Mouse (Mus musculus): ENCODE measurements around the gene Map4. TPM values are rescaled to one million over a fixed set of nuclear protein-coding genes. Genes with fewer than 3 reads are reported as not detected.

Map4 gene
- polyA plus RNA-seq, 1 experiment from 2014 or later: 66.5 TPM

DNA sequence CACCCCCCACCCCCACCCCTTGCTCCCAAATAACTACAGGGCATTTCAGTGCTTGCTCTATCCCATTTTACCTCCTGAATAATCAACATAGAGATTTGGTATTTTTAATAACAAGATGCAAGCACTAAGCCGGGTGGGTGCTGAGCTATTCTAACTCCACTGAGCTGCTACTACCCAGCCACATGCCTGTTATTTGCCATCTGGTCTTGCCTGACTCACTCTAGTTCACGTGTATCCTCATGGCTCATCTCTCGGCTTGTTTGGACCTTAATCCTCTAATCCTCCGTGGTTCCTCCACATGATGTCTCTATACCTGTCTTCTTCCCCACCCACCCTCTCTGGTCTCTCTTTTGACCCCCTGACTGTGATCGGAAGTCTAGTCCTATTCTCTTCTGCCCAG lies 89.1 kb downstream of the Map4 start:
- Histone ChIP-seq H3K36me3 (no peaks in the 10 kb centered on the region), H3K4me1 (no peaks in the 10 kb centered on the region), H3K4me2 (replicated peaks) (no peak overlapping the region), H3K9me3 (no peaks in the 10 kb centered on the region), H3K4me3 (no peak overlapping the region), H3K9ac (no peak overlapping the region), H3K27me3 (no peaks in the 10 kb centered on the region), H3K27ac (no peak overlapping the region)
- 75% methylated on average over 5 of the region's 5 CpGs for WGBS
- no peak for ATAC-seq (ENCODE audit: insufficient number of reproducible peaks, insufficient read depth, low FRiP score, low TSS enrichment)

DNA sequence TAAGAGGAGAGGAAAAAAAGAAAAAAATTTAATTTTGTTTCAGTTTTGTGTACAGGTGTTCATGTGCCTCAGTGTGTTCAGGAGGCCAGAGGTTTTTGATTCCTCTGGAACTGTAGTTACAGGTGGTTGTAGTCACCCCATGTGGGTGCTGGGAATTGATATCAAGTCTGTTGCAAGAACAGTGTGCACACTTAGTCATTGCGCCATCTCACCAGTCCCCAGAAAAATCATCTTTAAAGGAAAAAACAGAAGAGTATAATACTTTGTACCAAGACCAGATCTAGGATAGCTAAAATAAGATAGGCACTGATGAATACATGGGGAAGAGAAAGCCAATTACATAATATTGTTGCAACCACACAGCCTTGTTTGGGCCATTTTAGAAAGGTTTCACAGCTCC lies 90.2 kb downstream of the Map4 start:
- 95% methylated on average over 1 of the region's 1 CpGs for WGBS
- H3K9me3 ChIP-seq: no peaks in the 10 kb centered on the region
- H3K36me3 ChIP-seq: 0 out of 2 replicates have a peak, but pooled peaks cover 4% of the 10 kb centered on the region
- H3K27ac ChIP-seq: no peak overlapping the region
- no peak overlapping the region for H3K4me3 ChIP-seq
- no peaks in the 10 kb centered on the region for H3K27me3 ChIP-seq
- H3K9ac ChIP-seq: no peak overlapping the region
- H3K4me1 ChIP-seq: no peaks in the 10 kb centered on the region
- ATAC-seq (ENCODE audit: insufficient number of reproducible peaks, insufficient read depth, low FRiP score, low TSS enrichment): no peak
- H3K4me2 ChIP-seq (replicated peaks): no peak overlapping the region

DNA sequence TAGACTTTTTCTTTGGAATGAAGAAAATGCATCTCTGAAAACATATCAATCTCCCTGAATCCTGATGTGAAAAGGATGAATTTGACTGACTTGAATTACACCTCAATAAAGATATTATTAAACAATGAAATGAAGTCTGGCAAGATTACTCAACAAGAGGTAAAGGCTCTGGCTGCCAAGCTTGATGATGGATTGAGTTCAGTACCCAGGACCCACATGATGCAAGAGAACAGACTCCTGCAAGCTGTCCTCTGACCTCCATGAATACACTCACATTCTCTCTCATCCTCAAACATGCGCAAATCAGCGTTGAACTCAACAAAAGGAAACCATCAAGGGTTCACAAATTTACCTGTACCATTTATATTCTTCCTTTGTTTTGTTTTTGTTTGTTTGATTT lies 90.9 kb downstream of the Map4 start:
- Histone ChIP-seq H3K4me3 (no peak overlapping the region), H3K27ac (no peak overlapping the region), H3K4me2 (replicated peaks) (no peak overlapping the region), H3K27me3 (no peaks in the 10 kb centered on the region), H3K9me3 (no peaks in the 10 kb centered on the region), H3K36me3 (0 out of 2 replicates have a peak, but pooled peaks cover 4% of the 10 kb centered on the region), H3K9ac (no peak overlapping the region), H3K4me1 (no peaks in the 10 kb centered on the region)
- ATAC-seq (ENCODE audit: insufficient number of reproducible peaks, insufficient read depth, low FRiP score, low TSS enrichment): no peak
- 91% methylated on average over 2 of the region's 2 CpGs for WGBS

DNA sequence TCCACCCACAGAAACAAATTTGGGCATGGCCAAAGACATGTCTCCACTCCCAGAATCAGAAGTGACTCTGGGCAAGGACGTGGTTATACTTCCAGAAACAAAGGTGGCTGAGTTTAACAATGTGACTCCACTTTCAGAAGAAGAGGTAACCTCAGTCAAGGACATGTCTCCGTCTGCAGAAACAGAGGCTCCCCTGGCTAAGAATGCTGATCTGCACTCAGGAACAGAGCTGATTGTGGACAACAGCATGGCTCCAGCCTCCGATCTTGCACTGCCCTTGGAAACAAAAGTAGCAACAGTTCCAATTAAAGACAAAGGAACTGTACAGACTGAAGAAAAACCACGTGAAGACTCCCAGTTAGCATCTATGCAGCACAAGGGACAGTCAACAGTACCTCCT lies 103.8 kb downstream of the Map4 start:
- H3K9ac ChIP-seq: no peak overlapping the region
- H3K4me1 ChIP-seq: no peaks in the 10 kb centered on the region
- ATAC-seq (ENCODE audit: insufficient number of reproducible peaks, insufficient read depth, low FRiP score, low TSS enrichment): no peak
- no peak overlapping the region for H3K4me2 ChIP-seq (replicated peaks)
- H3K27ac ChIP-seq: no peak overlapping the region
- no peak overlapping the region for H3K4me3 ChIP-seq
- WGBS: 86% methylated on average over 4 of the region's 4 CpGs
- H3K9me3 ChIP-seq: no peaks in the 10 kb centered on the region
- no peaks in the 10 kb centered on the region for H3K27me3 ChIP-seq
- peaks cover 42% of the 10 kb centered on the region for H3K36me3 ChIP-seq

DNA sequence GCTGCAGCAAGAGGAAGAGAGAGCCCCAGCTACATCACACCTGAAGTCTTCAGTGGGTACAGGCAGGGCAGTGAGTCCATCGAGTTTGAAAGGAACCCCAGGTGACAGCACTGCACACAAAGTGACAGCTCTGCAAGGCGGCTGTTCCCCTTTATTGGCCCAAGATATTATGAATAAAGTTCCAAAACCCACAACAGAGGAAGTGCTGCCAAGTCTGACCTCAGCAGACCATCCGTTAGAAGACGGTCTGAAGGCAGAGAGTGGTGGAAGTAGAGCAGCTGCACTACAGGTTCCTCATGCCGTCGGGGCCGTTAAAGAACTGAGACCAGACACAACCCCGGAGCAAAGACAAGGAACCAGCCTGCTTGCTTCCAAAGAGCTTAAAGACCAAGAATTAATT lies 106.6 kb downstream of the Map4 start:
- H3K9ac ChIP-seq: no peak overlapping the region
- no peak overlapping the region for H3K4me3 ChIP-seq
- no peaks in the 10 kb centered on the region for H3K9me3 ChIP-seq
- no peak overlapping the region for H3K27ac ChIP-seq
- no peaks in the 10 kb centered on the region for H3K27me3 ChIP-seq
- H3K4me2 ChIP-seq (replicated peaks): no peak overlapping the region
- no peaks in the 10 kb centered on the region for H3K4me1 ChIP-seq
- peaks cover 42% of the 10 kb centered on the region for H3K36me3 ChIP-seq
- no peak for ATAC-seq (ENCODE audit: insufficient number of reproducible peaks, insufficient read depth, low FRiP score, low TSS enrichment)
- 92% methylated on average over 8 of the region's 8 CpGs for WGBS

DNA sequence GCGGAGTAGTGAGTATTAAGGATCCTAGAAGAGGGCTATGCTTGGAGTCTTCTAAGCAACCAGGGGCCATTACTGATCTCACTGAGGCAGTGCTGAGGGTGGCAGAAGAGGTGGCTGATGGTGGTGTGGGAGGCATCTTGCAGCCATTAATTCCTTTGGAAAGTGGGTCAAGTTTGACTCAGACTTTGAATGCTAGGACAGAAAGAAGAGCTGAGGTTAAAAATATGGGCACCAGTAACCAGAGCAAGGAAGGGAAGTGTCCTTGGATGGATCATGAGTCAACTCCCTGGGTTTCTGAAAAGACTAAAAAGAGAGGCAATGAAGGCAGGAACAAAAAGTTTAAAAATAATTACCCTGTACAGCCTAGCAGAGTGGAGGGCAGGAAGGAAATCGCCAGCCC lies 107.2 kb downstream of the Map4 start:
- Histone ChIP-seq H3K4me1 (no peaks in the 10 kb centered on the region), H3K4me2 (replicated peaks) (no peak overlapping the region), H3K36me3 (peaks cover 42% of the 10 kb centered on the region), H3K27me3 (no peaks in the 10 kb centered on the region), H3K9me3 (no peaks in the 10 kb centered on the region), H3K9ac (no peak overlapping the region), H3K27ac (no peak overlapping the region), H3K4me3 (no peak overlapping the region)
- 90% methylated on average over 2 of the region's 2 CpGs for WGBS
- no peak for ATAC-seq (ENCODE audit: insufficient number of reproducible peaks, insufficient read depth, low FRiP score, low TSS enrichment)

DNA sequence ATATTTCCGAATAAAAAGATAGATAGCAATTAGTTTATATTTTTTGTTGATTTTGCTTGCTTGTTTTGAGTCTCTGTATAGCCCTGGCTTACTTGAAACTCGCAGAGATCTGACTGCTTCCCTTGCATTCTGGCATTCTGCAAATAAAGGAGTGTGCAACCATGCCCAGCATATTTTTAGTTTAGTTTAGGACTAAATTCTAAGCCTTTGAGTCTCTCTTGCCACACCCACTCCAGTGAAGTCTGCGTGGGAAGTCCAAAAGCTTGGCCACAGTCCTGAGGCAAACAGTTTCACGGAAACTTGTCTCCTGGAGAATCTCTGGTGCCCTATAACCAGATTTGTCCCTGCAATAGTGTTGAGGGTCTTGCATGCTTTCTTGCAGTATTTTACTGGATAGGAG lies 113.1 kb downstream of the Map4 start:
- WGBS: 92% methylated on average over 4 of the region's 4 CpGs
- Histone ChIP-seq H3K27ac (no peak overlapping the region), H3K4me2 (replicated peaks) (no peak overlapping the region)

DNA sequence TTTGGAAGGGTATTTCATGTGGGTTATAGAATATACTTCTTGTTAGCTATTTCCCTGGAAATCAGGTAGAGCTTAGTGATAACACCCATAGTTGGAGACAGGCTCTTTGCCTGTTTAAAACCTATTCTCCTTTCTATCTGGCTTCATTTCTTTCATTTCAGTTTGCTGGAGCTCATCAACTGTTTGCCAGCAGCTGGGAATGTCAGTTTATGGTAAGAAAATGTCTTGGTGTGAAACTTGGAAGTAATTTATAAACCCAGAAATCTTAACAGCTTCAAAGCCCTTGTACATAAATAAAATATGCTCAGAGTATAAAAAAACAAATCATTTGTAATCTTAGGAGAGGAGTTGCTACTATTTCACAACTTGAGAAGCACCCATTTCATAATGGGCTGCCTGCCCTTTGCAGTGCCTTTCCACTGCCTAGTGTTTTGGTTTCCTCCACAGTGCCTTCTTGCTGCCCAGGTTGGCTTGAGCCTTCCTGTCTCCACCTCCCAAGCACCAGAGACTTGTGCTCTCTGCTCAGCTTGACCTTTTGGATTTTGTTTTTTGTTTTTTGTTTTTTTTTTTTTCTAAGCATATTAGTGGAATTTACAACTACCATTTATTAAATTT lies 114.6 kb downstream of the Map4 start:
- Histone ChIP-seq H3K36me3 (no peaks in the 10 kb centered on the region), H3K27ac (no peak overlapping the region), H3K4me2 (replicated peaks) (no peak overlapping the region), H3K9me3 (no peaks in the 10 kb centered on the region), H3K4me3 (no peak overlapping the region), H3K9ac (no peak overlapping the region), H3K4me1 (no peaks in the 10 kb centered on the region), H3K27me3 (no peaks in the 10 kb centered on the region)
- no peak for ATAC-seq (ENCODE audit: insufficient number of reproducible peaks, insufficient read depth, low FRiP score, low TSS enrichment)

More for the DNA sequence above, 113.1 kb downstream of the Map4 start:
- no peak overlapping the region for H3K4me3 ChIP-seq
- H3K27me3 ChIP-seq: no peaks in the 10 kb centered on the region
- ATAC-seq (ENCODE audit: insufficient number of reproducible peaks, insufficient read depth, low FRiP score, low TSS enrichment): no peak
- no peaks in the 10 kb centered on the region for H3K4me1 ChIP-seq
- no peak overlapping the region for H3K9ac ChIP-seq
- no peaks in the 10 kb centered on the region for H3K9me3 ChIP-seq
- 0 out of 2 replicates have a peak, but pooled peaks cover 5% of the 10 kb centered on the region for H3K36me3 ChIP-seq

DNA sequence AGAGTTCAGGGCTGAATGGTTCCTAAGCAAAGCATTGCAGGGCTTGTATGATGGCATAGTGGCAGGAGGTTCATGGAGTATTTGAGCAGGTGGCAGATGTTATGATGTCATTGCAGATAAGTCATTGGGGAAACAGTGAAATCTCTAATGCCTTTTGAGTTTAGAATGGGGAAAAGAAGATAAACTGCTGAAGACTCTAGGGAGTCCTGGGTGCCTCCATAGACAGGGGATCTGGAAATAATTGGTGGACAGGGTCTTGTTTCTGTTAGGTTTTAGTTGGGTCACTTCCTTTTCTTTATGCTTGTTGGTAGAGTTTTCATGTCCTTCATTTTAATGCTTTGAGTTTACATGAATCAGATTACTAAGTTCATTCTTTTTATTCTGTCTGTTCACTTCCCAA lies 116.0 kb downstream of the Map4 start:
- no peak overlapping the region for H3K4me2 ChIP-seq (replicated peaks)
- peaks cover 6% of the 10 kb centered on the region; the same call in 1 of the 2 replicates for H3K4me1 ChIP-seq
- H3K36me3 ChIP-seq: no peaks in the 10 kb centered on the region
- H3K9ac ChIP-seq: no peak overlapping the region
- no peak overlapping the region for H3K4me3 ChIP-seq
- H3K27me3 ChIP-seq: no peaks in the 10 kb centered on the region
- ATAC-seq (ENCODE audit: insufficient number of reproducible peaks, insufficient read depth, low FRiP score, low TSS enrichment): no peak
- H3K9me3 ChIP-seq: no peaks in the 10 kb centered on the region
- H3K27ac ChIP-seq: no peak overlapping the region

DNA sequence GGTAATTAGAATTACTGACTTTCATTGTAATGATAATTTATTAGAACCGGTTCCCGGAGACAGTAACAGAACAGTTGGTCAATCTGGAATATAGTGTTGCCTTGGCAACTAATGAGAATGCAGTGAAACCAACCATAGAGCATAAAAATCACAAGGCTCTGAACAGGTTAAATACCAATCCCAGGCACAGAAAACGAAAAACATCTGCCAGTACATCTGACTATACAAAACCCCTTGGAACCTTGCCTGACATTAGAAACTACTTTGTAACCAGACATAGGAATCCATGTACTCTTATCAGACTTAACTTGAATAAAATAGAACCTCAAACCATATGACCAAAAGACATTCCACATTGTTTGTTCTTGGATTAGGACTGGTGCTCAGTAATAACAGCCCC lies 116.6 kb downstream of the Map4 start:
- ATAC-seq (ENCODE audit: insufficient number of reproducible peaks, insufficient read depth, low FRiP score, low TSS enrichment): no peak
- Histone ChIP-seq H3K9ac (no peak overlapping the region), H3K36me3 (no peaks in the 10 kb centered on the region), H3K27me3 (no peaks in the 10 kb centered on the region), H3K4me3 (no peak overlapping the region), H3K27ac (no peak overlapping the region), H3K4me1 (peaks cover 8% of the 10 kb centered on the region), H3K4me2 (replicated peaks) (no peak overlapping the region), H3K9me3 (no peaks in the 10 kb centered on the region)
- WGBS: 40% methylated on average over 3 of the region's 3 CpGs

DNA sequence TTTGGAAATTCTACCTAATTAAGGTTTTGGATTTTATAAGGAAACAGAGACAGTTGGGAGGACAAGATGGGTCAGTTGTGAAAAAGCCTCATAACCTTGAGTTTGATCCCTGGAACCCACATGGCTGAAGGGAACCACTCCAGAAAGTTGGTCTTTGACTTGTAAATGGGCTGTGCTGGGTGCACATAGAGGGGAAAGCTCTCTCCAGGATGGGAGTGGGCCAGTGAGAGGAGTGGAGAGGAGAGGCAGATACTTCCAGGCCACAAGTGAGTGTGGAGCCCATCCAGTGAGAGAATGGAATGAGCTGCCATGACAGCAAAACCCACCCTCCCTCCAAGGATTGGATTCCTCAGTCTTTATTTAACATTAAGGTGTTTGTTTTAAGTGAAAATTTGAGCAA lies 119.9 kb downstream of the Map4 start:
- H3K9me3 ChIP-seq: no peaks in the 10 kb centered on the region
- H3K27ac ChIP-seq: no peak overlapping the region
- H3K36me3 ChIP-seq: no peaks in the 10 kb centered on the region
- no peaks in the 10 kb centered on the region for H3K27me3 ChIP-seq
- ATAC-seq (ENCODE audit: insufficient number of reproducible peaks, insufficient read depth, low FRiP score, low TSS enrichment): no peak
- peaks cover 8% of the 10 kb centered on the region for H3K4me1 ChIP-seq
- H3K4me3 ChIP-seq: no peak overlapping the region
- no peak overlapping the region for H3K4me2 ChIP-seq (replicated peaks)
- H3K9ac ChIP-seq: no peak overlapping the region

DNA sequence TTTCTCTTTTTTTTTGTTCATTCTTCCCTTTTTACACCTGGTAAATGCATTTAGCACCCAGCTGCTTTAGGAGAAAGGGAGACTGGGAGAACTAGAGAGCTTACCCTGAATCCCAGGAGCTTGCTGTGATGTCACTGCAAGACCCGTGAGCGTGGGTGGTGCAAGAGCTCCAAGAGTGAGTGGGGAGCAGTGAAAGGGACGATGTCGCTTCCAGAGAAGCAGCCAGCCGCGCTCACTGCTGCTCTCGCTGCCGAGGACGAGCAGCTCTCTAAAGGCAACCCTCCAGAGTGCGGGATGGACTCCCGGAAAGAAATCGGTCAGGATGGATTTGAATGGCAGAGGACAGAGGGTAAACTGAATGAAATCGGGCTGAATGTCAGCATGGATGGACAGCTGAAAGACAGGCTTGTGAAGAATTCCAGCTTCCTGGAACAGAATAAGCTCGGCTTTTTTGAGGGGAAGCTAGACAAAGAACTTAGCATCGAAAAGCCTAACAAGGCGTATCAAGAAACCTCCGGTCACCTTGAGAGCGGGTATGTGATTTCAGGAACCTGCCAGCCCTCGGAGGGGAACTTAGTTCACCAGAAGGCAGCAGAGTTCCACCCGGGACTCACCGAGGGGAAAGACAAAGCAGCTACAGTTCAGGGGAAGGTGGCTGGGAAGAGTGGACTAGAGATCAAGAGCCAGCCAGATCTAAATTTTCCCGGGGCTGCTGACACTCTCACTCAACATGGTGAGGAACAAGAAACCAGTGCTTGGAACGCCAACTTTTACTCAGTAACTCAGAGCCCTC lies 120.8 kb downstream of the Map4 start:
- H3K4me3 ChIP-seq: peak overlapping the region; percentile 13; the same call in 1 of the 2 replicates
- H3K9me3 ChIP-seq: no peaks in the 10 kb centered on the region
- 23% methylated on average over 23 of the region's 23 CpGs for WGBS
- no peaks in the 10 kb centered on the region for H3K36me3 ChIP-seq
- H3K27me3 ChIP-seq: no peaks in the 10 kb centered on the region
- H3K27ac ChIP-seq: 0 out of 2 replicates have a peak overlapping the region, but pooled peaks have one; percentile 23
- H3K4me2 ChIP-seq (replicated peaks): peak overlapping the region; percentile 38
- peaks cover 8% of the 10 kb centered on the region for H3K4me1 ChIP-seq
- H3K9ac ChIP-seq: peak overlapping the region; percentile 38
- no peak for ATAC-seq (ENCODE audit: insufficient number of reproducible peaks, insufficient read depth, low FRiP score, low TSS enrichment)
